Mouse (Mus musculus): ENCODE results near the gene Pkn3. TPM values are rescaled to one million over a fixed set of nuclear protein-coding genes. Genes with fewer than 3 reads are reported as not detected.

Pkn3 gene
- polyA plus RNA-seq (2012; rRNA removed): 3.0 and 3.5 TPM in 2 replicates
- 1.8 and 2.0 TPM in 2 replicates for polyA plus RNA-seq (2014; fragmentation: Nextera tagmentation; extraction: Ambion mirVana)

DNA sequence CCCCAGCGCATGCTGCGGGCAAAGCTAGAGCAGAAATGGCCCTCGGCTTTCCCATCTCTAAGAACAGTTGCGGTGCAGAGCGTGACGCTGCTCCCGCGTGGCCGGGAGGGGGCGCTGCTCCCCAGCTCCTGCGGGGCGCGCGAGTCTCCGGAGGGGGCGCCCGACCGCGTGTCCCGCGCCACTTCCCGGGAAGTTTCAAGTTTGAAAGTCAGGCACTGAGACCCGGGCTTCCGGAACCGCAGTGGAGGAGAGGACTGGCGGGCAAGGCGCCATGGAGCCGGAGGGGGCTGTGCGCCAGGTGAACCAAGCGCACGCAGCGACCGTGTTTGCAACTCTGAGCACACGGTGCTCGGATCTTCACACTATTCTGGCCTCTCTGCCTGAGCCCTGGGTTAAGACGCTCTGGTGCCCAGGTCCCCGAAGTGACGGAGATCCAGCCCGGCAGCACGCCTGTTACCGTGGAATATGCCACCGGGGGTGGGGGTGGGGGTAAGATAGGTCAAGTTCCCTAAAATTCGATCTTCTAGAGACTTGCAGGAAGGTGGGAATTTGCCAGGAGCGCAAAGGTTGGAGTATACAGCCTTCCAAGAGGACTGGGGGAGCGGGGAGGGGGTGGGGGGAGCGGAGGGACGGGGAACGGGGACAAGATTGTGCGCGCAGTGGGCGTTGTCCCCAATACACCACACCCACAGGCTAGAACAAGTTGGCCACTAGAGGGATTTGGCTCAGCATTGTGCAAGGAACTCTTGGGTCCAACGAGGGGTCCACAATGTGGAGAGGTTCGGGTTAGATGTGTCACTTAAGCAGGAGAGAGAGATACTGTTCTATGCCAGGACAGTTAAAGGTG lies at the start of gene Pkn3:
TSS of gene Pkn3 (plus strand) at position 183 of the 847 bp plus-strand sequence.
- 1% methylated on average over 53 of the region's 53 CpGs for WGBS (ENCODE audit: insufficient replicate concordance)
- H3K27me3 ChIP-seq (ENCODE audit: control insufficient read depth, insufficient read depth, low read length): no peaks in the 10 kb centered on the region
- H3K9me3 ChIP-seq (ENCODE audit: control insufficient read depth, low read length): no peaks in the 10 kb centered on the region
- DNase-seq (ENCODE audit: low read depth in 3 of 3, low spot score in 3 of 3): peak in 2 of 3 experiments; percentile 59 to 66
- no peaks in the 10 kb centered on the region for H3K36me3 ChIP-seq (replicated peaks; ENCODE audit: control insufficient read depth, insufficient read depth, low read depth)
- peak within 1 kb of the TSS; percentile 62 for H3K27ac ChIP-seq
- H3K4me1 ChIP-seq (replicated peaks; ENCODE audit: control insufficient read depth in 2 of 2, insufficient read depth in 2 of 2, low read length in 1 of 2): peaks cover 4 to 6% of the 10 kb centered on the region in 2 experiments; a peak in 2 of 4 replicates
- TF ChIP-seq EP300 (IDR thresholded peaks at IDR 0.05; ENCODE audit: low read depth): no peak
- TF ChIP-seq CTCF (IDR thresholded peaks at IDR 0.05; ENCODE audit: low read depth): peak; percentile 95
- peak within 1 kb of the TSS; percentile 50 for H3K9ac ChIP-seq (replicated peaks)
- peak within 1 kb of the TSS; percentile 58 to 62 for H3K4me3 ChIP-seq (ENCODE audit: insufficient read depth in 1 of 2, low read depth in 2 of 2, low read length in 2 of 2)
- peak; percentile 71 for ATAC-seq (ENCODE audit: insufficient read depth)
- peak within 1 kb of the TSS; percentile 100 for H3K4me2 ChIP-seq (ENCODE audit: low read depth)

DNA sequence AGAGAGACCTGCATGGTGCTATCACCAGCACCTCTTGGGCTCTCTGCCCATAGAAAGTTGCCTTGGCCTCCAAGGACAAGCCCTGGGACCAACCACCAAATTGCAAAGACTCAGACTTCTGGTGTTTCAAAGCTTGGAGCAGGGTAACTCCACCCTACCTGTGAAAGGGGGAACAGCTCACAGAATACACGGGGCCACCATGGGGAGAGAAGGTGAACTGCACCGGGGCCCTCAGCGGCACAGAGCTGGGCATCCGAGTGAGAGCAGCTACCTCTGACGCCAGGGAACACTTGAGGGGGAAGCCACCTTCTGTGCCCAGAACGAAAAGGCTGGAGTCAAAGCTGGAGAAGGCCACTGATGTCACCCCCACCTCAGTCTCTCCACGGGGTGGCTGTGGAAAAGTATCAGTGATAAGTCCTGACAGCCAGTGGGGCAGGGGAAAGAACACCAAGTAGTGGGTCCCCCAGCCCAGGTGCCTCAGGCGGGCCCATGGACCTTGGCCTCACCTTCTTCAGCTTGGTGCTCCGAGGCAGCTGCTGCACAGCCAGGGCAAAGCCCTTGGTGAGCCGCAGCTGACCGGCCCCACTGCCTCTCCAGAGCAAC lies 45.1 kb upstream of the Pkn3 start:
- Histone ChIP-seq H3K9ac (replicated peaks) (no peak overlapping the region), H3K4me1 (replicated peaks; ENCODE audit: control insufficient read depth in 2 of 2, insufficient read depth in 2 of 2, low read length in 1 of 2) (no peaks in the 10 kb centered on the region), H3K27ac (no peak overlapping the region), H3K4me2 (ENCODE audit: low read depth) (no peak overlapping the region), H3K9me3 (ENCODE audit: control insufficient read depth, low read length) (no peaks in the 10 kb centered on the region), H3K27me3 (ENCODE audit: control insufficient read depth, insufficient read depth, low read length) (no peaks in the 10 kb centered on the region), H3K4me3 (ENCODE audit: insufficient read depth in 1 of 2, low read depth in 2 of 2, low read length in 2 of 2) (no peak overlapping the region), H3K36me3 (replicated peaks; ENCODE audit: control insufficient read depth, insufficient read depth, low read depth) (no peaks in the 10 kb centered on the region; the same call in none of the 2 replicates)
- WGBS (ENCODE audit: insufficient replicate concordance): 58% methylated on average over 11 of the region's 11 CpGs
- ATAC-seq (ENCODE audit: insufficient read depth) (no peak), DNase-seq (ENCODE audit: low read depth in 3 of 3, low spot score in 3 of 3) (no peak)
- TF ChIP-seq CTCF (IDR thresholded peaks at IDR 0.05; ENCODE audit: low read depth) (peak; percentile 51), EP300 (IDR thresholded peaks at IDR 0.05; ENCODE audit: low read depth) (no peak)

DNA sequence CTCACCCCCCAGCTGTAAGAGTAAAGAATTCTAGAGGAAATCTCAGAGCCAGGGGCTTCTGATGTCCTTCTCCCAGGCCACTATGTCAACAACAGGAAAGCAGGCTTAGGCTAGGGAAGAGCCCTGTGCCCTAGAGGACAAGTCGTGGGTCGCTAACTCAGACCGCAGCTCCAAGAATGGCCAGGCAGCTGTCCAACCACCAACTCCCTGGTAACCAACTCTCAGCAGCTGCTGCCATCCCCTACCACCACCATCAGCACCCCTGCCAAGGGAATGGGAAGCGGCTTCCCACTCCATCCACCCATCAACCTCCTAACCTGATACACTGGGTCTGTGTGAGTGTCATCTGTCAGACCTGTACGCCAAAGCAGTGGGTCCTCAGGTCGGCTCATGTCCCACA lies 44.5 kb upstream of the Pkn3 start:
- ATAC-seq (ENCODE audit: insufficient read depth) (no peak), DNase-seq (ENCODE audit: low read depth in 3 of 3, low spot score in 3 of 3) (no peak)
- H3K4me2 ChIP-seq (ENCODE audit: low read depth): no peak overlapping the region
- WGBS (ENCODE audit: insufficient replicate concordance): 73% methylated on average over 6 of the region's 6 CpGs
- no peaks in the 10 kb centered on the region for H3K9me3 ChIP-seq (ENCODE audit: control insufficient read depth, low read length)
- TF ChIP-seq CTCF (IDR thresholded peaks at IDR 0.05; ENCODE audit: low read depth): no peak
- no peak for TF ChIP-seq EP300 (IDR thresholded peaks at IDR 0.05; ENCODE audit: low read depth)
- no peaks in the 10 kb centered on the region for H3K27me3 ChIP-seq (ENCODE audit: control insufficient read depth, insufficient read depth, low read length)
- H3K27ac ChIP-seq: no peak overlapping the region
- H3K4me3 ChIP-seq (ENCODE audit: insufficient read depth in 1 of 2, low read depth in 2 of 2, low read length in 2 of 2): no peak overlapping the region
- H3K36me3 ChIP-seq (replicated peaks; ENCODE audit: control insufficient read depth, insufficient read depth, low read depth): no peaks in the 10 kb centered on the region; the same call in none of the 2 replicates
- no peak overlapping the region for H3K9ac ChIP-seq (replicated peaks)
- no peaks in the 10 kb centered on the region for H3K4me1 ChIP-seq (replicated peaks; ENCODE audit: control insufficient read depth in 2 of 2, insufficient read depth in 2 of 2, low read length in 1 of 2)

DNA sequence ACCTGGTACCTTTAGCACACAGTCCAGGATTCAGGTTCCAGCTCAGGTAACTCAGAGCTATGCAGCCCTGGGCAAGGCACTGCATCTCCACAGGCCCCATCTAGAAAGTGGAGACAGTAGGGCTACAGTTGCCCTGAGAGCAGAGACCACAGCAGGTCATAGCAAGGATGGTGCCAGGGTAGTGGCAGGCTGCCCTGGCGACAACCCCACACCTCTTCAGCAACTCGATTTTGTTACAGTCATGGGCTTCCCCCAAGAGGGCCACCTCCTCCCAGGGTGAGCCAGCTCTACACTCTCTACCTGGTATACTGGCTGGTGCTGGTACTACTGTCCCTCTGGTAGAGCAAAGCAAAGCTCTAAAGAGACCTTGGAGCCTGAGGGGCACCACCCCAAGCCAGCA lies 39.7 kb upstream of the Pkn3 start:
- H3K9ac ChIP-seq (replicated peaks): no peak overlapping the region
- no peaks in the 10 kb centered on the region for H3K36me3 ChIP-seq (replicated peaks; ENCODE audit: control insufficient read depth, insufficient read depth, low read depth)
- TF ChIP-seq EP300 (IDR thresholded peaks at IDR 0.05; ENCODE audit: low read depth) (no peak), CTCF (IDR thresholded peaks at IDR 0.05; ENCODE audit: low read depth) (no peak)
- no peak overlapping the region for H3K4me3 ChIP-seq (ENCODE audit: insufficient read depth in 1 of 2, low read depth in 2 of 2, low read length in 2 of 2)
- no peak for ATAC-seq (ENCODE audit: insufficient read depth)
- H3K9me3 ChIP-seq (ENCODE audit: control insufficient read depth, low read length): no peaks in the 10 kb centered on the region
- no peaks in the 10 kb centered on the region for H3K27me3 ChIP-seq (ENCODE audit: control insufficient read depth, insufficient read depth, low read length)
- 0 out of 4 replicates have a peak, but pooled peaks cover 0 to 2% of the 10 kb centered on the region in 2 experiments for H3K4me1 ChIP-seq (replicated peaks; ENCODE audit: control insufficient read depth in 2 of 2, insufficient read depth in 2 of 2, low read length in 1 of 2)
- 66% methylated on average over 2 of the region's 2 CpGs for WGBS (ENCODE audit: insufficient replicate concordance)
- H3K4me2 ChIP-seq (ENCODE audit: low read depth): no peak overlapping the region
- no peak overlapping the region for H3K27ac ChIP-seq
- DNase-seq (ENCODE audit: low read depth in 3 of 3, low spot score in 3 of 3): no peak

DNA sequence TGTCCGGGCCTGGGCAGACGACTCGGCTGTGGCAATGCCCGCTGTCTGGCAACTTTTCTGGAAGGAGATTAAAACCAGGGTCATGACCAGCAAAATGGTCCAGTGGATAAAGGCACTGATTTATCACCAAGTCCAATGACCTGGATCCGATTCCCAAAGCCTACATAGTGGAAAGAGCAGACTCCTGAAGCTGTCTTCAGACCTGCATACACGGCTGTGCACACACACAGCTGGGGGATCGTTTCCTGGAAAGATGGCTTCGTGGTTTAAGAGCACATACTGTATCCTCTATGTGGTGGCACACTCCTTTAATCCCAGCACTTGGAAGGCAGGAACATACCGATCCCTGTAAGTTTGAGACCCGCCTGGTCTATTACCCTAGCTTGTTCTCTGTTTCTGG lies 39.1 kb upstream of the Pkn3 start:
- no peak for DNase-seq (ENCODE audit: low read depth in 3 of 3, low spot score in 3 of 3)
- no peaks in the 10 kb centered on the region for H3K27me3 ChIP-seq (ENCODE audit: control insufficient read depth, insufficient read depth, low read length)
- no peak overlapping the region for H3K9ac ChIP-seq (replicated peaks)
- H3K4me2 ChIP-seq (ENCODE audit: low read depth): no peak overlapping the region
- H3K27ac ChIP-seq: no peak overlapping the region
- no peak for TF ChIP-seq CTCF (IDR thresholded peaks at IDR 0.05; ENCODE audit: low read depth)
- no peak for TF ChIP-seq EP300 (IDR thresholded peaks at IDR 0.05; ENCODE audit: low read depth)
- no peak overlapping the region for H3K4me3 ChIP-seq (ENCODE audit: insufficient read depth in 1 of 2, low read depth in 2 of 2, low read length in 2 of 2)
- 0 out of 4 replicates have a peak, but pooled peaks cover 0 to 2% of the 10 kb centered on the region in 2 experiments for H3K4me1 ChIP-seq (replicated peaks; ENCODE audit: control insufficient read depth in 2 of 2, insufficient read depth in 2 of 2, low read length in 1 of 2)
- no peak for ATAC-seq (ENCODE audit: insufficient read depth)
- WGBS (ENCODE audit: insufficient replicate concordance): 85% methylated on average over 10 of the region's 10 CpGs
- no peaks in the 10 kb centered on the region for H3K9me3 ChIP-seq (ENCODE audit: control insufficient read depth, low read length)
- no peaks in the 10 kb centered on the region for H3K36me3 ChIP-seq (replicated peaks; ENCODE audit: control insufficient read depth, insufficient read depth, low read depth)

Data from liver, embryonic 14.5 days (tissue).